Mouse (Mus musculus) urinary bladder, postnatal 10 days (tissue): Measurements from ENCODE around the gene Fam120a.
A peak's percentile ranks its signal among the peaks of the same experiment; 100 is the strongest.

Source experiments
- DNase-seq: peaks from one replicate; pipeline ENCODE4 v3.0.0; 2022; ENCODE audit warnings: low spot score

Fam120a gene

DNA sequence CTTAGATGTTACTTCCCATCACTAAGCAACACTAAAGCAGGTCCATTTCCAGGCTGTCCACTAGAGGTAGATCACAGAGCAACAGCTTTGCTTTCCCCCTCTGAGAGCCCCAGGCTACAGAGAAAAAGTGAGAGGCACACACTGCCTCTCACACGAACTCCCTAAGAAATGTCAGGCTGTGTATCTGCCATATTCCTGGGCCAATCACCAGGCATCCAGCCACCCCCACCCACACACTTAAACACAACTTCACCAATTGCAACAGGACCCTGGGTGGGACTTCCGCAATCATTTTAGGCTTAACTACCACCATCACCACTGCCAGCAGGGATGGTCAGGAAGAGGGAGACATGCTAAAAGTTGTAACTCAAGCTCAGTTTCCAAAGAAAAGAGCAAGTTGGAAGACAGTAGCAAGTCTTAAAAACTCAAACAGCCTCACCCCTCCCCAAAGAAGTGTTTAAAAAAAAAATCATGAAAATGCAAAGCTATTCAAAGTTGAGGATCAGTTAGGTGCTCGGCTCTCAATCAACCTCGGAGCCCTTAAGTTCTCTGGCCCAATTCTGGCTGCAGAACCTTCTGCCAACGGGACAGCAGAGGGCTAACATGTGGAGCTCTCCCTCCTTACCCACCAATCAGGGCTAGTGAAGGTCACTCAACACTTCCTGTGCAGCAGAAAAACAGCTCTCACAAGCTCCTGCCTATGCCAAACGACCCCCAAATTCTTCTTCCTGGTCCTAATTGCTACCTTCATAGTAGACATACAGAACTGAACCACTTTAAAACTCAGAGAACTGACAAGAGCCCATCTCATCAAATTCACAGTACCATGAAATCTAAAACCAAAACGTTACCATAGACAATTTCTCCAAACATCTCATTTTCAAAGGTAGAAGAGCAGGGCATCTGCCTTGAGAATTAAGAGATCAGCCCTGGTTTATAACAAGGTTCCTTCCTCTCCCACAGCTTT, 2.0 kb downstream of the Fam120a start:
- DNase-seq, result peak; percentile 20

DNA sequence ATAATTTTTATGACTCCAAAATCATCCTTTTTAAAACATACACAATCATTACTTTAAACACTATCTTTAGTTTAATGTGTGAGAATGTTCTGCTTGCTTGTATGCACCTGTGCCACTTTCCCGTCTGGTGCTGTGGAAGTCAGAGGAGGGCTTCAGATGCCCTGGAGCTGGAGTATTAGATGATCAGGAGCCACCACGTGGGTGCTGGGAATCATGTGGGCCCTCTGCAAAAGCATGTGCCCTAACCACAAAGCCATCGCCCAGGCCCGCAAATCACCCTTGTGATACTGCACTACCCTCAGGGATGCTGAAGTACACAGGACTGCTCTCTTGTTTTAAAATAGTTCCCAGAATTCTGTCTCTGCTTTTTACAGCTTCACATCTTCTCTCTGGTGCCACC, 3.0 kb downstream of the Fam120a start:
- DNase-seq, result no peak

DNA sequence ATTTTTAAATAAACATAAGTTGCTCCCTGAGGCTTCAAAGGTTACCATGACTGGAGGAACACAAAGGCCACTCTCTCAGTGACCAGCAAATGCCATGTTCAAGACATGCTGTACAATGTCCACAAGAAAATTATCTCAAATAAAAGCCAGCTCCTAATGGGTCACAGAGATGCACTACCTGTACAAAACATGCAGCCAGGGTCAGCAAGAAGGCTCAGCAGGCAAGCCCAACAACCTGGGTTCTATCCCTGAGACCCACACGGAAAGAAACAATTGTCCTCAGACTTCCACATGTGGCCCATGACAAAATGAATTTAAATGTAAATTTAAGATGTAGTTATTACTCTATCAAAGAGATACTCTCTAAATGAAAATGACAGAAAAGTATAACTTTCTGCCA, 4.7 kb downstream of the Fam120a start:
- DNase-seq, result no peak

DNA sequence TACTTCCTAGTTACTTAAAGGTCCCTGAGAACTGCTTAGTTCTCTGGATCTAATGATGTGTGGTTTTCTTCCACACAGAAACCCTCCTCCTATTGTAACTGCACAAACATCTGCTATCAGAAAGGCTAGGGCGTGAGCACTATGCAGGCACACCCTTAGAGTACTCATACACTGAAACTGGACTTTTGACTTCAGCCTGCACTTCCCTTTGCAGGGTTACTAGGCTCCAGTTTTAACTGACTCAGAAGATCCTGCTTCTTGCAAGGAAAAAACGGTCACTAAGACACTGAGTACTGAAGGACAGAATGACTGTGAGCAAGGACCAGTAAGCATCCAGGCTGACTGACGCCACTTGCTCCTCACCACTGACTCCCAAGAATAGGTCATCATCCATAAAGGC, 5.3 kb downstream of the Fam120a start:
- no peak for DNase-seq

DNA sequence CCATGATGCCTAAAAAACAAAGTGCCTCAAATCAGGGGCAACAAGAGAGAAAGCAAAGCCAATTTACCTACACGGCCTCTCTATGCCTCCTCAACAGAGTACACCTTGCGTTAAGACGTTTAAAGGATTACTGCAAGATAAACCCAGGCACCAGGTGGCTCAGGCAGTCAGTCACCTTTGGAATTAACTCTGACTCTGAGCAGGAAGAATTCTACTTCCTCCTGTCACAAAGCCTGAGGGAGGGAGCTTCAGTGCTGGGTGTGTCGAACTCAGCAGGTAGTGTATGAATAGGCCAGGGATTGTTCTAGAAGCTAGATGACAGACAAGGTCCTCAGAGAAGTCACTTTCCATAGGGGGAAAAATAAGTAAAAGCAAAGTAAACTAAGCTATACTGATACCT, 9.2 kb downstream of the Fam120a start:
- no peak for DNase-seq

DNA sequence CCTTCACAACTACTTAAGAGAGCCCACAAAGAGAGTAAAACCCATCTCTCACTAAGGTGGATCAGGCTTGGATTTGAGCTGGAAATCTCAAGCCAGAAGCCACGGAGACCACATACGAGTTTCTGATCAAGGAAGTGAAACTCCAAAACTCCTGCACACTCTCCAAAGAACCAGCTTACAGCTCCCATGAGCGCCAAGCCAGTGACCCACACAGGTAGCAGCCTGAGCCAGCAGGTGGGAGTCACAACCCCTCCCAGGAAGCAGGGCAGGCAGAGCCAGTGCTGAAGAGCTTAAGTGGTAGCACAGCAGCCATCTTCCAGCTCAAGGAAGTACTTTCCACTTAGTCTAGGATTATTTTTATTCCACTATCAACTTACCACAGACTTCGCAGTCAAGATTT, 13.0 kb downstream of the Fam120a start:
- DNase-seq, result no peak

DNA sequence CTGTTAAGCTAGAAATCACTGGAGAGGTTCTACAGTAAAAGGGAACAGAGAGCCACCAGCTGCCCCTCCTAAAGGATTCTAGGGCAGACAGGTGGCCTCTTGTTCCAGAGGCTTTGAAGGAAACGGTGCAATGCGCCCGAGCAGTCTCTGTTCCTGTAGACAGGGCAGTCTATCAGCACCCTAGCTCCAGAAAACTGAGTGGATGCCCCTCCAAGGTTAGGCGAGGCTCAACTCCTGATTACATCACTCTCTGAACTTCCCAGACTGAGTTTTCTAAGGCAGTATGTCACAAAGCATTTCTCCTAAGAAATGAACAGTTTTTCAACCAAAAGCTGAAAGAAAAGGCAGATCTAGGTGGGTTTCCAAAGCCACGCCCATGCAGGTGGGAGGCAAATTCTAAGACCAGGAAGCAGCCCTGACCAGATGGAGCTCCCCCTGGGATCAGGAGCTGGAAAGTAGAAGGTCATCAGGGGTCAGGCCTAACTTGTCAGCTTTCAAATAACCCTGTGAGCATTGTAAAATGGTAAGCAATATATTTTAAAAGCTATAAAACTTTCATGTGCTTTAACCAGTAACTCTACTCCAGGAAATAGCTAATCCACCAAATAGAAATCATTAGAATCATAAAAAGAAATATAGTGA, 17.1 kb downstream of the Fam120a start:
- DNase-seq, result no peak

DNA sequence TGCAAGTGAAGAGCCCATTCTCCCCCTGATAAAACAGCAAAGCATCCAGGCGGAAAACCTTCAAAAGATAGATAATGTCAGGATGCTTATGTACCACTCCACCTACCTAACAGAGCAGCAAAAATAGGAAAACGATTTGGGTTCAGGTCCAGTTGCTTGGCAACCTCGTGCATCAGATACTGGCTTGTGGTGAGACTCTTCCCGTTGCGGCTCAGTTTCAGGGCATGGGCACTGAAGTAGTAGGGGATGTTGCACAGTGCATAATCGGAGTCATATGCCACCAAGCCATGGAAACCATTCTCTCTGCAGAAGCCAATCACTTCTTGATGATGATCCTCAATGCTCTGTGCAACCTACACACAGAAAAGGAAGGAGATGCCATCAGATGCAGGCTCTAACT, 18.9 kb downstream of the Fam120a start:
- no peak for DNase-seq

DNA sequence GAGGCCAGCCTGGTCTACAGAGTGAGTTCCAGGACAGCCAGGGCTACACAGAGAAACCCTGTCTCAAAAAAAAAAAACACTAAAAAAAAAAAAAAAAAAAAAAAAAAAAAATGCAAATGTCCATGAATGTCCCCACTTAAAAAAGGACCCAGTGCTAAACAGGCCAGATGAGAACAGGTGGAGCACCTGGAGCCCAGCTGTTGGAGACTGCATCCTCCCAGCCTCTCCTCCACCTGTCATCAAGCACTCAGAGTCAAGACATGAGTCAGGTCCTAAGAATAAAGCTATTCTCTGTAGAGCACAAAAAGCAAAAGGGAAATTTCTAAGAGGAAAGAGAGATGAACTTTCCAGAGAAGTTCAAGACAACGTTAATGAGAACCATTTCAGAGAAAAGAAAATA, 23.2 kb downstream of the Fam120a start:
- no peak for DNase-seq

DNA sequence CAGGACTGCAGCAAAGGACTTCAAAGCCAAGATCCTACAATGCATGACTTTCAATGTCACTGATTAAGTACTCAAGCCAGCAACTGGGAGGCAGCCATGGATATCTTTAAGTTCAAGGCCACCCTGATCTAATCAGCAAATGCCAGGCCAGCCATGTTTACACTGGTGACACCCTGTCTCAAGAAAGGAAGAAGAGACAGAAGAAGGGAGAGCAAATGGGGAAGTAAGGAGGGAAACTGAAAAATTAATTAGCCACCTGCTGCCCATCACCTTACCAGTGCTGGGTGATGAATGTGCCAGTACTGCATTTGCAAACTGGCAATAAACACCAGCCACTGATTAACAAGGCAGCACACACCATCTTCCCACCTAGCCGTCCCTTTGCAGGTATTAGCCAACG, 25.3 kb downstream of the Fam120a start:
- no peak for DNase-seq

DNA sequence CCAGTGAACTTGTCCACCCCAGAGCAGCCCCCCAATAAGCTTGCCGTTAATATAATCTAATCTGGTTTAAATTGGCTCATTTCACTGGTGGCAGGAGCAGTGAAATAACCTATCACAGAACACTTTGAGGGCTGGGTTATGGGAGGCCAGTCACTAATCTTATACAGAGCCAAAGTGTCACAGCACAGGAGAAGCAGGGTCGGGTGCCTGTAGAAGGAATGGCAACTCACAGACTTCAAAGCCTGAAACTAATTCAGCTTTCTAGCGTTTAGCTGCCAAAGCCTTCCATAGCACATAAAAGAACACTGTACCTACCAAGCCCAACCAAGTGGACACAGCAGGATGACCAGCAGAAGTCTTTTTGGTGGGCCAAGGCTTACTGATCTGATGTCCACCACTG, 26.0 kb downstream of the Fam120a start:
- DNase-seq, result no peak

DNA sequence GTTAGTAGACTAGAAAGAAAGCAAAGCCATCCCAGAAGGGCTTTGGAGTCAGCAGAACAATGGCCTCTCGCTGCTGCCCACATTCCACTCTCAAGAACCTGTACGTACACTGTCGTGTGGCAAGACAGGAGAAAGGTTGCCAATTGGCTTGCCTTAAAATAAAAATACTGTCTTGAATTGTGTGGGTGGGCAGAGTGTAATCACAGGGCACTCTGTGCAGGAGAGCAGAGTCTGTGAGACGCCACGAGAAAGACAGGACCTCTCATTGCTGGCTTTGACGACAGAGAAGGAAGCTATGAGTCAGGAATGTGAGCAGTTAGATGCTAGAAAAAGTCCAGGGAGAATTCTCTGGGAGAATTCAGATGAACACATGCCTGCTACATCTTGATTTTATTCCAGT, 33.2 kb downstream of the Fam120a start:
- no peak for DNase-seq

DNA sequence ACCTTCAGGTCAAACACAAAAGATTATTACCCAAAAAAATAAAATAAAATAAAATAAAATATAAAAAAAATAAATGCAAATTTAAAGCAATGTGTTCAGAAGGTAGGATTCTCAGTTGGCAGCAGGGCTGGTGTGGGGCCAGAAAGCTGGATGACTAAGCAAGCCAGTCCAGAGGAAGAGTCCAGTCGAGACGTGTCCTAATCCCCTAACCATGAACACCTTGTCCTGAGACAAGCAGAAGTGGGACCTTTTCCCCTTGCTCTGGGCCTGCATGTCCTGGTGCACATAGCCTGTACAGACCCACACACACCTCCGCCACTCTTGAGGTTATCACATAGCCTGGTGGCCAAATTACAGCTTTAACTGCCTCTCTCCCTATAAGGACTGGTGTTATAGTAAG, 35.1 kb downstream of the Fam120a start:
- DNase-seq, result no peak

DNA sequence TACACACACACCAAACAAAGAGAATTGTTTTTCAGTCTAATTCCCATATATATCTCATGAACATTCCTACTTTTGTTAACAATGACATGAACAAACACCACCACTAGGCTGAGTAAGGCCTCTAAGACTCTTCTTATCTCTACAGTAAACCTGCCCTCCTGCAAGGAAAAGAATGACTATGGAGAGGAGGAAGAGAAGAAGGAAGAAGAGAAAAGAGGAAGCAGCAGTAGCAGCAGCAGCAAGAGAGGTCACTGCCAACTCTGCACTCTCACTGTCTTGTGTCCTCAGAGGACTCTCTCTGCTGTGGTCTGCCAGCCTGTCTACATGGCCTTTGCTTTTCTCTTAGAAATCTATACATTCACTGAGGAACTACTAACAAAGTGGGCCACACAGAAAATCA, 36.1 kb downstream of the Fam120a start:
- DNase-seq, result no peak

DNA sequence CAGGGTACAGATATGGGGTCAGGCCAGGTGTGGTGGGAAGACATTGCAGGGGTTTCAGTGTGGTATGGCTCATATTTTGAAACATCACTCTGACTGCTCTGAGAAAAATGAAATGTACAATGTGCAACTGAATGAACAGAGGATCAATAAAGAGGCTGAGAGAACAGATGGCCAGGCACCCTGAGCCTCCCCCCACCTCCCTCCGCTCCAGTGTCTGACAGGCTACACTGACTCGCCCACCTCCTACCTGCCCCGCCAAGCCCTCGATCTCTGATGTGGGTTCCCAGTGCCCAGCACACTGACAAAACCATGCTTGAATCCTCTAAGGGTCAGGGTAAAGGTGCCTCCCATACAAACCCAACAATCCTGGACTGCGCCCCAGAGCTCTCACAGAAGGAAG, 36.6 kb downstream of the Fam120a start:
- DNase-seq, result no peak

DNA sequence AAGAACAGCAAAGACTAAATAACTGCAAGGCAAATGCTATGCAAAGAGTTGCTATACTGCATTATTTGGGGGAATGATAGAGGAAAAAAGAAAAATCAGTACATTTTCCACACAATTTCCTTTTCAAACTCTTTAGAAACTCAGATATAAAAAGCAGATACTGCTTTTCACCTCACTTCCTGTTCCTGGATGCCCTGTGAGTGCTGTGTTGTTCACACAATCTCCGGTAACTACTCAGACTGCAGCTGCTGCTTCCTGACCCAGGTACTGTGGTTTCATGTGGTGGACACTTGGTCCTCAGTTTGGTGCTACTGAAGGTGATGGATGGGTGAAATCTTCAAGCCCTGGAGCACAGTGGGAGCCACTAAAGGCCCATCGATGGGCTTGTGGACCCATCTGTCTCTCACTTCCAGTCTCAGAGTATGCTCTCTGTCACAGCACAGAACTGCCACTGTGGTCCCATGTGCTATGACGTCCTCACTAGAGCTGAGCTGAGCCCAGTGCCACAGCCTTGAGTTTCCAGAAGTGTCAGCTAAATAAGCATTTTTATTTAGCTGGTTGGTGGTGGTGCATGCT, 38.2 kb downstream of the Fam120a start:
- DNase-seq, result no peak

DNA sequence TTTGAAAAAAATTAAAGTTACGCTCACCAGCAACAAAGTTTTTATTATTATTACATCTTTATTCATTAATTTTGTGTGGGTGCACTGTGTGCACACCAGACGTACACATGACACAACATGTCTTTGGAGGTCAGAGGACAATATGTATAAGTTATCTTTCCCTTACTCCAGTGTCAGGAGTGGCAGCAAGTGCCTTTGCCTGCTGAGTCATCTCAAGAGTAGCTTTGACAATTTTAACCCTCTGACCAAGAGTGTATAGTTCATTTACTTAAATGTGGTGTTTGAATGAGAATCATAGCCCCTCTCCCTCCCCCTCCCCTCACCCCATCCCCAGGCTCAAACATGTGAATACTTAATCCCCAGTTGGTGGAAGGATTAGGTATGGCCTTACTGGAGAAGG, 40.2 kb downstream of the Fam120a start:
- no peak for DNase-seq

DNA sequence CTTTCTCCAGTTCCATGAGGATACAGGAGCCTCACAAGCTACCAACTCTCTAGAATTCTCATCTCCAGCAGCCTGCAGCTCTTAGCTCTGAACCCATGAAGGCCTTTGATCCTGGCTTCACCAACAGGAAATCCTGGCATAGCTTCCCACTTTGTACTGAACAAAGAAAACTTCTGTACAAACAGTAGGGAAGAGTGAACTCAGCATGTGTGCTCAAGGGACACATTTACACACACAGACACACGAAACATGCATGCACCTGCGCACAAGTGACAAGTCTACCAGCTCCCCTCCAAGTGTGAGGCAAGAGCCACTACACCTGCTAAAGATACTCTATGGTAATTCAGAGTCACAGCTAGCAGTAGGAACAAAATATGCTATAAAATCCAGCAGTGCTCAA, 45.1 kb downstream of the Fam120a start:
- DNase-seq, result no peak

DNA sequence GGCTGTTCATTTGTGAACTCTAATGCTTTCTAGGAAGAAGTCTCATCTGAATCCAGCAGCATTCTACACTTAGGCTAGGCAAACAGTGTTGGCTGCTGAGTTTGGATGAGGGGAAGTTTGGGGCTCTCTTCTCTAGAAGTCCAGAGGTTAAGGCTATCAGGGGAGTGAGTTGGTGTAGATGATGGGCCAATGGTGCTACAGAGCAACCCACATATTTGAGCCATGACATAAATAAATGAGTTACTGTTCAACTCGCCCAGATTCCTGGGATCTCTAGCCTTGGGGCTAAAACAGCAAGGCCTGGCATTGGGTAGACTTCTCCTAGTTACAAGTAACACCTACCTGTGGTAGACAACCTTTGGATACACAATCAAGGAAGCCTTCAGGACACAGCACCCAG, 46.6 kb downstream of the Fam120a start:
- no peak for DNase-seq

DNA sequence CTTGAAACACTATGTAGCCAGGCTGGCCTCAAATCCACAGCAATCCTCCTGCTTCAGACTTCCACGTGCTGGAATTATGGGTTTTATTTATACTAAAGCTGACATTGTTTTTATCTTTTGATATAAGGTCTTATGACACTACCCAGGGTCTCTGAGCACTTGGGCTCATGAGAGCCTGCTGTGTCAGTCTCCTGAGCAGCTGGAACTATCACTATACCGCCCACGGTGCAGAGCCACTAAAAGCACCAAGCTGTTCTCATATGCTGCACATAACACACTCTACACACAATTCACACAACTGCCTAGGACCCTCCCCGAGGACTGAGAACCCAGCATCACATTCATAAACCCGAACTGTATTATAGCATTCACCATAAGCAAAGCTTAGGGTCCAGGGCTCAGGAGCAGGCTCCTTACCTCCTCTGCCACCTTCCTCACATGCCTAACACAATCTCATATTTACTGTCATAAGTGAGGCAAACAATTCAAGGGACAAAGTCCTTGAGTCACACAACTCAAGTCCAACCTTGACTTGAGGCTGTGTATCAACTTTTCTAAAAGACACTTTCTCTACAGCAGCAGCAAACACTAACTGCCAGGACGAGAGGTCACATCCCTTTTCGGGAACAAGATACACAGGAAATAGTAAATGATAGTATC, 47.9 kb downstream of the Fam120a start:
- DNase-seq, result no peak

DNA sequence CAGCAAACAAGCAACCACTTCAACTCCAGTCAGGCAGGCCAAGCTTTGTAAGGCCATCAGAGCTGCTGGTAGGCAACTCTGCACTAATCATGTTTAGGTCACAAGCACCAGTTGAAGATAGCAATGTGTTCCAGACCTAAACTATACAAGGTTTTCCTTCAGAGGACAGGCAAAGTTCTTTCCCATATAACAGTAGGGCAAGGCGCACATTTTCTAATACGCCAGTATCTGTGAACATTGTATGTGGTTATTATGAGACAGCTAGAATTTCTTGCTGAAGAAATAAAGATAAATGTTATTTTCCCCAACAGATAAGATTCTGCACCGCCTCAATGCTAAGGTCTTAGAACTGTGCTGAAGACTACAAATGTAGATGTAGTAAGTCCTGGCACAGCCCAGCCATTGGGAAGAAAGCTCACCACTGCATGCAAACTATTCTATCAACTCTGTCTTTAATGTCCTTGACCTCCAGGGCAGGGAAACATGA, 50.7 kb downstream of the Fam120a start:
- no peak for DNase-seq

DNA sequence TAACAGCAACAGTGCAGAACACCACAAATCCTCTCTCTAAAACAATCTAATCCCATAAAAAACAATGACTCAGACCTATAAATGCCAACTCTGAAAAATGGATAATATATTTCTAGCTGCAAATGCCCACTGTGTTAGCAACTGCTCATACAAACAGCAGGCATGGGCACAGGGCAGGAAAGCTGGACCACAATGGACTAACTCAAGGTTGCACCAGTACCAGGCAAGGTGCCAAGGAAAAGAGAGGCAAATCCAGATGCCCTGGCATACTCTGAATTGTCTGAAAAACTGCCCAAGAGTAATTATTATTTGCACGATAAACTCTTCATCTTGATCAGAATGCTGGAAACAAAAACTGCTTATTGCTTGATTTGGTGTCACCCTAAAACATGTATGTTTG, 54.1 kb downstream of the Fam120a start:
- DNase-seq, result no peak

DNA sequence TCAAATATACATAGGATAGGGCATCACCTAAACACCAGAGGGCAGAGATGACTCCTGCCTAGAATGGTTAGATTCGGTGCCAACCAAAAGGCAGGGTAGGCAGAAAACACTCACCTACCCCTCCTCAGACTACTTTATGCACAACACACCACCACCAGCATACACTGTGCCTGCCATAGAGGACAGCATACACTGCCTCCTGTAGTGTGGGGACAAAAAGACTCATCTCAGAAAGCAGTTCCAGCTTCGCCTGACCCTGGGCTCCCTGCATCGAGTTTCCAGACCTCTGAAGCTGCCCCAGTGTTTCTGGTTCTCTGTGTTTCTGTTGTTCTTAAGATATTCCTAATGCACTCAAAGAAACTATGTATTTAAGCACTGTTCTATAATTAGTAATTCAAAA, 54.7 kb downstream of the Fam120a start:
- no peak for DNase-seq
